Mouse (Mus musculus): ENCODE data around the gene Dtx2. TPM values are rescaled to one million over a fixed set of nuclear protein-coding genes. Genes with fewer than 3 reads are reported as not detected.
A peak's percentile ranks its signal among the peaks of the same experiment; 100 is the strongest.

Gene Dtx2
- total RNA-seq, 1 experiment: 28.3 TPM

- no peak for DNase-seq (ENCODE audit: low read depth, low spot score)
- Histone ChIP-seq H3K4me1 (ENCODE audit: control insufficient read depth in 2 of 2, insufficient read depth in 2 of 2, low read length in 2 of 2, poor library complexity in 1 of 2) (peaks cover 0 to 13% of the 10 kb centered on the region in 2 experiments; a peak in 2 of 4 replicates), H3K9me3 (ENCODE audit: control insufficient read depth, insufficient read depth, low read depth, low read length) (no peaks in the 10 kb centered on the region), H3K36me3 (ENCODE audit: control insufficient read depth, insufficient read depth, low read length, poor library complexity, severe bottlenecking) (no peaks in the 10 kb centered on the region), H3K27ac (ENCODE audit: insufficient read depth, low read depth, low read length, poor library complexity, severe bottlenecking) (no peak overlapping the region), H3K9ac (ENCODE audit: insufficient read depth, low read depth, low read length, poor library complexity, severe bottlenecking) (no peak overlapping the region), H3K4me3 (ENCODE audit: insufficient read depth in 1 of 2, low read depth in 1 of 2, low read length in 2 of 2, poor library complexity in 1 of 2, severe bottlenecking in 1 of 2) (no peak overlapping the region)
- TF ChIP-seq ZC3H11A (IDR thresholded peaks at IDR 0.05; ENCODE audit: borderline replicate concordance, low read depth, low read length) (no peak), CHD2 (IDR thresholded peaks at IDR 0.05; ENCODE audit: low read depth, low read length) (no peak), HCFC1 (IDR thresholded peaks at IDR 0.05; ENCODE audit: borderline replicate concordance, insufficient read depth, low read length) (no peak), ZNF384 (IDR thresholded peaks at IDR 0.05; ENCODE audit: low read depth, low read length) (no peak), MAFK (IDR thresholded peaks at IDR 0.05; ENCODE audit: insufficient read depth, low read depth, low read length) (no peak)
- in situ Hi-C loops (cut with MboI; ENCODE audit: low sequenced_read_pairs in 2 of 2, unreplicated experiment in 2 of 2): no loop called here
These were observed 25.8 kb upstream of the Dtx2 start for GRCm38 (mm10) chr5:135968781-135969180.

- TF ChIP-seq ZNF384 (IDR thresholded peaks at IDR 0.05; ENCODE audit: low read depth, low read length) (no peak), CHD2 (IDR thresholded peaks at IDR 0.05; ENCODE audit: low read depth, low read length) (no peak), ZC3H11A (IDR thresholded peaks at IDR 0.05; ENCODE audit: borderline replicate concordance, low read depth, low read length) (no peak), MAFK (IDR thresholded peaks at IDR 0.05; ENCODE audit: insufficient read depth, low read depth, low read length) (no peak), HCFC1 (IDR thresholded peaks at IDR 0.05; ENCODE audit: borderline replicate concordance, insufficient read depth, low read length) (no peak)
- DNase-seq (ENCODE audit: low read depth, low spot score): no peak
- H3K4me1 ChIP-seq (ENCODE audit: control insufficient read depth in 2 of 2, insufficient read depth in 2 of 2, low read length in 2 of 2, poor library complexity in 1 of 2): peaks cover 0 to 13% of the 10 kb centered on the region in 2 experiments; a peak in 2 of 4 replicates
- H3K9me3 ChIP-seq (ENCODE audit: control insufficient read depth, insufficient read depth, low read depth, low read length): no peaks in the 10 kb centered on the region
- no peak overlapping the region for H3K9ac ChIP-seq (ENCODE audit: insufficient read depth, low read depth, low read length, poor library complexity, severe bottlenecking)
- H3K4me3 ChIP-seq (ENCODE audit: insufficient read depth in 1 of 2, low read depth in 1 of 2, low read length in 2 of 2, poor library complexity in 1 of 2, severe bottlenecking in 1 of 2): no peak overlapping the region
- H3K36me3 ChIP-seq (ENCODE audit: control insufficient read depth, insufficient read depth, low read length, poor library complexity, severe bottlenecking): no peaks in the 10 kb centered on the region
- in situ Hi-C loops (cut with MboI; ENCODE audit: low sequenced_read_pairs in 2 of 2, unreplicated experiment in 2 of 2): no loop called here
- H3K27ac ChIP-seq (ENCODE audit: insufficient read depth, low read depth, low read length, poor library complexity, severe bottlenecking): no peak overlapping the region
These were observed 24.4 kb upstream of the Dtx2 start for GRCm38 (mm10) chr5:135970247-135970646.

GRCm38 (mm10) chr5:135971876-135972275 is 22.7 kb upstream of the Dtx2 start:
- peak overlapping the region; percentile 49; the same call in 1 of the 2 replicates for H3K9ac ChIP-seq (ENCODE audit: insufficient read depth, low read depth, low read length, poor library complexity, severe bottlenecking)
- TF ChIP-seq ZC3H11A (IDR thresholded peaks at IDR 0.05; ENCODE audit: borderline replicate concordance, low read depth, low read length): no peak
- TF ChIP-seq CHD2 (IDR thresholded peaks at IDR 0.05; ENCODE audit: low read depth, low read length): no peak
- no peak for TF ChIP-seq HCFC1 (IDR thresholded peaks at IDR 0.05; ENCODE audit: borderline replicate concordance, insufficient read depth, low read length)
- no peak for TF ChIP-seq MAFK (IDR thresholded peaks at IDR 0.05; ENCODE audit: insufficient read depth, low read depth, low read length)
- TF ChIP-seq ZNF384 (IDR thresholded peaks at IDR 0.05; ENCODE audit: low read depth, low read length): no peak
- H3K4me3 ChIP-seq (ENCODE audit: insufficient read depth in 1 of 2, low read depth in 1 of 2, low read length in 2 of 2, poor library complexity in 1 of 2, severe bottlenecking in 1 of 2): no peak overlapping the region
- DNase-seq (ENCODE audit: low read depth, low spot score): no peak
- in situ Hi-C loops (cut with MboI; ENCODE audit: low sequenced_read_pairs in 2 of 2, unreplicated experiment in 2 of 2): no loop called here
- H3K4me1 ChIP-seq (ENCODE audit: control insufficient read depth in 2 of 2, insufficient read depth in 2 of 2, low read length in 2 of 2, poor library complexity in 1 of 2): peaks cover 0 to 15% of the 10 kb centered on the region in 2 experiments; a peak in 2 of 4 replicates
- no peak overlapping the region for H3K27ac ChIP-seq (ENCODE audit: insufficient read depth, low read depth, low read length, poor library complexity, severe bottlenecking)
- H3K9me3 ChIP-seq (ENCODE audit: control insufficient read depth, insufficient read depth, low read depth, low read length): no peaks in the 10 kb centered on the region
- H3K36me3 ChIP-seq (ENCODE audit: control insufficient read depth, insufficient read depth, low read length, poor library complexity, severe bottlenecking): no peaks in the 10 kb centered on the region

- H3K36me3 ChIP-seq (ENCODE audit: control insufficient read depth, insufficient read depth, low read length, poor library complexity, severe bottlenecking): no peaks in the 10 kb centered on the region
- no peak within 1 kb of the TSS for H3K4me3 ChIP-seq (ENCODE audit: insufficient read depth in 1 of 2, low read depth in 1 of 2, low read length in 2 of 2, poor library complexity in 1 of 2, severe bottlenecking in 1 of 2)
- no peaks in the 10 kb centered on the region for H3K9me3 ChIP-seq (ENCODE audit: control insufficient read depth, insufficient read depth, low read depth, low read length)
- in situ Hi-C loops (cut with MboI; ENCODE audit: low sequenced_read_pairs in 2 of 2, unreplicated experiment in 2 of 2): no loop called here
- H3K27ac ChIP-seq (ENCODE audit: insufficient read depth, low read depth, low read length, poor library complexity, severe bottlenecking): no peak within 1 kb of the TSS
- no peak for TF ChIP-seq HCFC1 (IDR thresholded peaks at IDR 0.05; ENCODE audit: borderline replicate concordance, insufficient read depth, low read length)
- no peak for TF ChIP-seq ZNF384 (IDR thresholded peaks at IDR 0.05; ENCODE audit: low read depth, low read length)
- no peak for TF ChIP-seq ZC3H11A (IDR thresholded peaks at IDR 0.05; ENCODE audit: borderline replicate concordance, low read depth, low read length)
- no peak for TF ChIP-seq CHD2 (IDR thresholded peaks at IDR 0.05; ENCODE audit: low read depth, low read length)
- TF ChIP-seq MAFK (IDR thresholded peaks at IDR 0.05; ENCODE audit: insufficient read depth, low read depth, low read length): no peak
- peaks cover 0 to 10% of the 10 kb centered on the region in 2 experiments; a peak in 2 of 4 replicates for H3K4me1 ChIP-seq (ENCODE audit: control insufficient read depth in 2 of 2, insufficient read depth in 2 of 2, low read length in 2 of 2, poor library complexity in 1 of 2)
- H3K9ac ChIP-seq (ENCODE audit: insufficient read depth, low read depth, low read length, poor library complexity, severe bottlenecking): no peak within 1 kb of the TSS
- no peak for DNase-seq (ENCODE audit: low read depth, low spot score)
These were observed 20.2 kb upstream of the Dtx2 start, which contains the start of gene Ssc4d for GRCm38 (mm10) chr5:135974365-135974764. Ssc4d (minus strand) TSS chr5:135974531.
